Mouse (Mus musculus) hindbrain, embryonic 12.5 days (tissue): ENCODE data around the gene Sod3. TPM values are rescaled to one million over a fixed set of nuclear protein-coding genes. Genes with fewer than 3 reads are reported as not detected.

Experiments used
- ATAC-seq: fragments of 200-750 bp; cut with Nextera tagmentation; 2 replicates; pipeline ENCODE4 v1.8.0; 2017; ENCODE audit warnings: moderate TSS enrichment; ENCODE audit not compliant: low FRiP score
- H3K27ac ChIP-seq: fragments of 300-500 bp; sonication (generic); 2 replicates; pipeline ENCODE4 v1.5.1; 2016; ENCODE audit warnings: mild to moderate bottlenecking
- H3K27me3 ChIP-seq: fragments of 300-500 bp; sonication (generic); 2 replicates; pipeline ENCODE4 v1.6.1; 2016; ENCODE audit warnings: mild to moderate bottlenecking
- H3K36me3 ChIP-seq: fragments of 300-500 bp; sonication (generic); 2 replicates; pipeline ENCODE4 v1.6.1; 2016; ENCODE audit warnings: mild to moderate bottlenecking
- H3K4me1 ChIP-seq: fragments of 300-500 bp; sonication (generic); 2 replicates; pipeline ENCODE4 v1.6.1; 2016
- H3K4me2 ChIP-seq: fragments of 300-500 bp; sonication (generic); replicated peaks from 2 replicates; pipeline ENCODE4 v1.6.1; 2016; ENCODE audit warnings: mild to moderate bottlenecking
- H3K4me3 ChIP-seq: fragments of 300-500 bp; sonication (generic); 2 replicates; pipeline ENCODE4 v1.5.1; 2016; ENCODE audit warnings: mild to moderate bottlenecking
- H3K9ac ChIP-seq: fragments of 300-500 bp; sonication (generic); 2 replicates; pipeline ENCODE4 v1.6.1; 2016; ENCODE audit warnings: mild to moderate bottlenecking, moderate library complexity
- H3K9me3 ChIP-seq: fragments of 300-500 bp; sonication (generic); replicated peaks from 2 replicates; pipeline ENCODE4 v1.6.1; 2016; ENCODE audit warnings: mild to moderate bottlenecking
- WGBS: fragments of 180-500 bp; shearing (Covaris S2); methylation state at CpG from one replicate; pipeline ENCODE4 v1.1.7; 2016; 5-methylcytosine and 5-hydroxymethylcytosine counted together
- polyA plus RNA-seq: library from polyadenylated mRNA; unstranded; fragments of >200 nt; fragmentation: Nextera tagmentation; extraction: Ambion mirVana; gene quantifications from 2 replicates; pipeline ENCODE4 v1.2.1, GENCODE M21; 2016

Sod3 gene
- polyA plus RNA-seq, 1 experiment from 2014 or later: 0.46 TPM

GRCm38 (mm10) chr5:52388092-52388749 is 24.6 kb downstream of the Sod3 start:
- Histone ChIP-seq H3K27ac (no peak overlapping the region), H3K36me3 (no peaks in the 10 kb centered on the region), H3K27me3 (no peaks in the 10 kb centered on the region), H3K4me1 (no peaks in the 10 kb centered on the region), H3K4me2 (no peak overlapping the region), H3K4me3 (no peak overlapping the region), H3K9ac (no peak overlapping the region), H3K9me3 (no peaks in the 10 kb centered on the region)
- ATAC-seq: no peak
- WGBS: 79% methylated on average over 6 of the region's 7 CpGs

GRCm38 (mm10) chr5:52390381-52390780 is 26.8 kb downstream of the Sod3 start:
- no peaks in the 10 kb centered on the region for H3K36me3 ChIP-seq
- H3K4me1 ChIP-seq: no peaks in the 10 kb centered on the region
- H3K4me2 ChIP-seq: no peak overlapping the region
- no peak overlapping the region for H3K9ac ChIP-seq
- no peaks in the 10 kb centered on the region for H3K27me3 ChIP-seq
- no peaks in the 10 kb centered on the region for H3K9me3 ChIP-seq
- ATAC-seq: no peak
- 87% methylated on average over 6 of the region's 6 CpGs for WGBS
- H3K4me3 ChIP-seq: no peak overlapping the region
- H3K27ac ChIP-seq: no peak overlapping the region

GRCm38 (mm10) chr5:52391471-52391870 is 27.9 kb downstream of the Sod3 start:
- no peak for ATAC-seq
- H3K4me1 ChIP-seq: no peaks in the 10 kb centered on the region

GRCm38 (mm10) chr5:52393756-52394155 is 30.2 kb downstream of the Sod3 start:
- H3K9me3 ChIP-seq: no peaks in the 10 kb centered on the region
- H3K4me3 ChIP-seq: no peak overlapping the region
- H3K27ac ChIP-seq: no peak overlapping the region
- H3K4me2 ChIP-seq: no peak overlapping the region
- no peaks in the 10 kb centered on the region for H3K36me3 ChIP-seq
- no peaks in the 10 kb centered on the region for H3K4me1 ChIP-seq
- H3K27me3 ChIP-seq: no peaks in the 10 kb centered on the region
- WGBS: 85% methylated on average over 4 of the region's 4 CpGs
- ATAC-seq: no peak
- H3K9ac ChIP-seq: no peak overlapping the region

More at GRCm38 (mm10) chr5:52391471-52391870, 27.9 kb downstream of the Sod3 start:
- Histone ChIP-seq H3K4me3 (no peak overlapping the region), H3K27ac (no peak overlapping the region), H3K4me2 (no peak overlapping the region), H3K27me3 (no peaks in the 10 kb centered on the region), H3K9me3 (no peaks in the 10 kb centered on the region), H3K9ac (no peak overlapping the region), H3K36me3 (no peaks in the 10 kb centered on the region)
- 78% methylated on average over 16 of the region's 16 CpGs for WGBS

- 73% methylated on average over 8 of the region's 8 CpGs for WGBS
- Histone ChIP-seq H3K4me1 (peaks cover 7% of the 10 kb centered on the region; the same call in 1 of the 2 replicates), H3K4me2 (no peak overlapping the region), H3K36me3 (no peaks in the 10 kb centered on the region), H3K9ac (no peak overlapping the region), H3K27me3 (no peaks in the 10 kb centered on the region), H3K4me3 (no peak overlapping the region), H3K9me3 (no peaks in the 10 kb centered on the region), H3K27ac (no peak overlapping the region)
- peak; percentile 41; the same call in 1 of the 2 replicates for ATAC-seq
Observed at GRCm38 (mm10) chr5:52404373-52404772, 40.8 kb downstream of the Sod3 start.

- H3K27ac ChIP-seq: no peak overlapping the region
- no peaks in the 10 kb centered on the region for H3K27me3 ChIP-seq
- no peaks in the 10 kb centered on the region for H3K36me3 ChIP-seq
- H3K9me3 ChIP-seq: no peaks in the 10 kb centered on the region
- H3K4me1 ChIP-seq: peaks cover 7% of the 10 kb centered on the region; the same call in 1 of the 2 replicates
- no peak overlapping the region for H3K4me2 ChIP-seq
- H3K4me3 ChIP-seq: no peak overlapping the region
- no peak overlapping the region for H3K9ac ChIP-seq
- WGBS: 73% methylated on average over 7 of the region's 7 CpGs
- ATAC-seq: no peak
Observed at GRCm38 (mm10) chr5:52408668-52409315, 45.2 kb downstream of the Sod3 start.

GRCm38 (mm10) chr5:52410197-52410596 is 46.6 kb downstream of the Sod3 start:
- Histone ChIP-seq H3K36me3 (no peaks in the 10 kb centered on the region), H3K27ac (no peak overlapping the region), H3K9me3 (no peaks in the 10 kb centered on the region), H3K4me2 (no peak overlapping the region), H3K27me3 (no peaks in the 10 kb centered on the region), H3K4me1 (peaks cover 9% of the 10 kb centered on the region; the same call in 1 of the 2 replicates), H3K9ac (no peak overlapping the region), H3K4me3 (no peak overlapping the region)
- 88% methylated on average over 12 of the region's 12 CpGs for WGBS
- ATAC-seq: no peak

- Histone ChIP-seq H3K27me3 (no peaks in the 10 kb centered on the region), H3K4me1 (peaks cover 9% of the 10 kb centered on the region; the same call in 1 of the 2 replicates), H3K4me3 (no peak overlapping the region), H3K27ac (no peak overlapping the region), H3K9ac (no peak overlapping the region), H3K9me3 (no peaks in the 10 kb centered on the region), H3K36me3 (no peaks in the 10 kb centered on the region), H3K4me2 (no peak overlapping the region)
- 0 out of 2 replicates have a peak, but pooled peaks have one; percentile 14 for ATAC-seq
- 68% methylated on average over 3 of the region's 3 CpGs for WGBS
Observed at GRCm38 (mm10) chr5:52411567-52411966, 48.0 kb downstream of the Sod3 start.

- Histone ChIP-seq H3K4me1 (peaks cover 6% of the 10 kb centered on the region; the same call in 1 of the 2 replicates), H3K9me3 (no peaks in the 10 kb centered on the region), H3K27ac (no peak overlapping the region), H3K4me3 (no peak overlapping the region), H3K27me3 (no peaks in the 10 kb centered on the region), H3K4me2 (no peak overlapping the region), H3K9ac (no peak overlapping the region), H3K36me3 (no peaks in the 10 kb centered on the region)
- ATAC-seq: no peak; the same call in 1 of the 2 replicates
- 41% methylated on average over 1 of the region's 1 CpGs for WGBS
Observed at GRCm38 (mm10) chr5:52415193-52415592, 51.6 kb downstream of the Sod3 start.

- ATAC-seq: no peak
- Histone ChIP-seq H3K27me3 (no peaks in the 10 kb centered on the region), H3K36me3 (no peaks in the 10 kb centered on the region), H3K4me2 (no peak overlapping the region), H3K9ac (no peak overlapping the region), H3K27ac (no peak overlapping the region), H3K4me1 (peaks cover 6% of the 10 kb centered on the region; the same call in 1 of the 2 replicates), H3K4me3 (no peak overlapping the region), H3K9me3 (no peaks in the 10 kb centered on the region)
- 84% methylated on average over 6 of the region's 6 CpGs for WGBS
Observed at GRCm38 (mm10) chr5:52415917-52416316, 52.3 kb downstream of the Sod3 start.

GRCm38 (mm10) chr5:52416485-52416884 is 52.9 kb downstream of the Sod3 start:
- H3K4me2 ChIP-seq: no peak overlapping the region
- no peak overlapping the region for H3K27ac ChIP-seq
- H3K36me3 ChIP-seq: no peaks in the 10 kb centered on the region
- H3K9ac ChIP-seq: no peak overlapping the region
- ATAC-seq: no peak
- H3K9me3 ChIP-seq: no peaks in the 10 kb centered on the region
- no peak overlapping the region for H3K4me3 ChIP-seq
- no peaks in the 10 kb centered on the region for H3K27me3 ChIP-seq
- peaks cover 6% of the 10 kb centered on the region; the same call in 1 of the 2 replicates for H3K4me1 ChIP-seq
- 69% methylated on average over 2 of the region's 2 CpGs for WGBS
